Mouse (Mus musculus) erythroid progenitor cell, adult 5-6 weeks (primary cell): ENCODE measurements around the gene Cep128. TPM values are rescaled to one million over a fixed set of nuclear protein-coding genes. Genes with fewer than 3 reads are reported as not detected.

Source experiments
- ATAC-seq: replicated peaks from 2 replicates; pipeline ENCODE4 v1.8.0; 2016; ENCODE audit warnings: moderate number of reproducible peaks, mild to moderate bottlenecking, moderate TSS enrichment, inconsistent platforms; ENCODE audit not compliant: poor library complexity, low FRiP score, severe bottlenecking
- total RNA-seq, 2 experiments: library from RNA; stranded (forward) in 1 of 2; stranded (reverse) in 1 of 2; fragments of 150-400 nt in 1 of 2; fragments of 186-747, 209-891 nt in 1 of 2; gene quantifications; 2 replicates each; pipeline versions ENCODE4 v1.2.3 to v1.2.4; 2015 to 2017; ENCODE audit warnings: low replicate concordance in 2 of 2

Gene Cep128
- total RNA-seq, 2 experiments from 2014 or later: 98.5 to 132 TPM

- ATAC-seq: no peak
Observed at GRCm38 (mm10) chr12:91189111-91189510, 195.1 kb downstream of the Cep128 start.

GRCm38 (mm10) chr12:91185564-91185963, 198.6 kb downstream of the Cep128 start:
- ATAC-seq: no peak

GRCm38 (mm10) chr12:91184616-91185015, 199.6 kb downstream of the Cep128 start:
- no peak for ATAC-seq

GRCm38 (mm10) chr12:91183928-91184327, 200.3 kb downstream of the Cep128 start:
- ATAC-seq: no peak

GRCm38 (mm10) chr12:91183304-91183855, 200.8 kb downstream of the Cep128 start:
- ATAC-seq: no peak

GRCm38 (mm10) chr12:91176808-91177526, 207.2 kb downstream of the Cep128 start:
- no peak for ATAC-seq

- no peak for ATAC-seq
Observed at GRCm38 (mm10) chr12:91171613-91172012, 212.6 kb downstream of the Cep128 start.

- ATAC-seq: no peak
Observed at GRCm38 (mm10) chr12:91161015-91161730, 223.0 kb downstream of the Cep128 start.

- no peak for ATAC-seq
Observed at GRCm38 (mm10) chr12:91158481-91158880, 225.7 kb downstream of the Cep128 start.

GRCm38 (mm10) chr12:91154052-91154451, 230.2 kb downstream of the Cep128 start:
- no peak for ATAC-seq

- ATAC-seq: no peak
Observed at GRCm38 (mm10) chr12:91149152-91149551, 235.1 kb downstream of the Cep128 start.

- ATAC-seq: no peak
Observed at GRCm38 (mm10) chr12:91134740-91135517, 249.3 kb downstream of the Cep128 start.

- ATAC-seq: no peak
Observed at GRCm38 (mm10) chr12:91115054-91115453, 269.2 kb downstream of the Cep128 start.

GRCm38 (mm10) chr12:91103316-91103715, 280.9 kb downstream of the Cep128 start:
- ATAC-seq: no peak

- no peak for ATAC-seq
Observed at GRCm38 (mm10) chr12:91097869-91098268, 286.3 kb downstream of the Cep128 start.

GRCm38 (mm10) chr12:91096197-91096596, 288.0 kb downstream of the Cep128 start:
- ATAC-seq: no peak

GRCm38 (mm10) chr12:91088271-91088670, 295.9 kb downstream of the Cep128 start:
- no peak for ATAC-seq

- no peak for ATAC-seq
Observed at GRCm38 (mm10) chr12:91085967-91086366, 298.2 kb downstream of the Cep128 start.

GRCm38 (mm10) chr12:91075600-91075999, 308.6 kb downstream of the Cep128 start:
- ATAC-seq: no peak

- no peak for ATAC-seq
Observed at GRCm38 (mm10) chr12:91070551-91071045, 313.6 kb downstream of the Cep128 start.
